ENCODE assay signal across 9 mouse cellular contexts in genomic region chr3:94902747-94903146, GRCm38 (mm10). TPM values are rescaled to one million over a fixed set of nuclear protein-coding genes. Genes with fewer than 3 reads are reported as not detected.
DNase-seq lines count a peak whose midpoint lies in the region; ATAC-seq and TF ChIP-seq lines count a peak whose summit lies in the region.
"Had no signal": no experiment of that assay in that cellular context is flagged by ENCODE, and none has a peak within 500 bp of the region (broad histone marks: within the 10 kb centered on the region; RNA-seq: fewer than 3 reads in every experiment).

No protein-coding gene starts in this region.

- intact Hi-C loops in gastrocnemius, adult 2 months (cut with DNase I): loop anchor here (5.0 to 10.0 kb wide), 2 partner anchors 285 to 538 kb away; partner anchors contain the start of gene C2cd4d
- intact Hi-C loops in heart, postnatal 14 days (cut with DNase I): loop anchor here (2.0 to 10.0 kb wide), 2 partner anchors 288 to 536 kb away; no protein-coding TSS in a partner anchor

- no peaks in the 10 kb centered on the region for H3K4me1 ChIP-seq in small intestine, adult 2 months (ENCODE audit: control insufficient read depth, insufficient read depth, insufficient read length, low read length)
- H3K4me1 ChIP-seq: stomach, embryonic 15.5 days had no signal

- TF ChIP-seq CTCF in gastrocnemius, adult 2 months (IDR thresholded peaks at IDR 0.05): peak; percentile 77
- TF ChIP-seq CTCF in small intestine, adult 2 months (IDR thresholded peaks at IDR 0.05; ENCODE audit: extremely low read depth, insufficient read length, insufficient replicate concordance, low read depth, low read length): 0 out of 2 replicates have a peak, but pooled peaks have one; percentile 12

- peak; percentile 84 for ATAC-seq in megakaryocyte, adult 5-6 weeks (ENCODE audit: poor library complexity, severe bottlenecking)

- H3K27ac ChIP-seq in gastrocnemius, adult 2 months: no peak overlapping the region
- H3K27ac ChIP-seq in small intestine, adult 2 months (ENCODE audit: insufficient read depth, low read depth, low read length): no peak overlapping the region
- H3K27ac ChIP-seq: stomach, embryonic 15.5 days had no signal

- DNase-seq in gastrocnemius, adult 2 months: peak; percentile 72
- DNase-seq in gastrocnemius, adult 8-10 months (ENCODE audit: low spot score in 2 of 2): no peak
- DNase-seq in MEL-GATA-1-ER (ENCODE audit: extremely low read depth, low read depth): peak; percentile 77
- DNase-seq in cerebellum, postnatal 36 days: peak; percentile 50 to 62
- peak; percentile 61 to 79 for DNase-seq in heart, postnatal 14 days
- peak; percentile 68 to 75 for DNase-seq in layer of hippocampus, postnatal 10 days (ENCODE audit: low spot score in 2 of 2)

- no peaks in the 10 kb centered on the region for H3K27me3 ChIP-seq in small intestine, adult 2 months (ENCODE audit: control insufficient read depth, insufficient read depth, low read length)
- H3K27me3 ChIP-seq: stomach, embryonic 15.5 days had no signal

- H3K4me3 ChIP-seq in gastrocnemius, adult 2 months: no peak overlapping the region
- no peak overlapping the region for H3K4me3 ChIP-seq in small intestine, adult 2 months (ENCODE audit: low read depth, low read length)
- H3K4me3 ChIP-seq: stomach, embryonic 15.5 days had no signal

- H3K36me3 ChIP-seq in small intestine, adult 2 months (ENCODE audit: control insufficient read depth, insufficient read depth, low read length): no peaks in the 10 kb centered on the region
- H3K36me3 ChIP-seq: stomach, embryonic 15.5 days had no signal

- no peak for TF ChIP-seq POLR2A in small intestine, adult 2 months (IDR thresholded peaks at IDR 0.05; ENCODE audit: low read depth, low read length)

- WGBS in small intestine, adult 2 months: 24% methylated on average over 7 of the region's 7 CpGs

RNA-seq across cellular contexts. Expression of gene Psmb4, which starts 16.0 kb away (rescaled TPM):
- total RNA-seq in gastrocnemius, adult 2 months (2021): 100 to 1,000 TPM; 176 to 198 TPM
- total RNA-seq in gastrocnemius, adult 8-10 months (2022): 100 to 1,000 TPM; 206 to 227 (median 221) TPM
- total RNA-seq in heart, postnatal 14 days (2021): 100 to 1,000 TPM; 217 to 251 TPM
- total RNA-seq in layer of hippocampus, postnatal 10 days (2021): 100 to 1,000 TPM; 289 to 312 TPM
- total RNA-seq in megakaryocyte, adult 5-6 weeks (2015): 344 and 379 TPM in 2 replicates
- total RNA-seq in megakaryocyte, adult 5-6 weeks (2017): 179 and 223 TPM in 2 replicates
- 98.8 and 173 TPM in 2 replicates for polyA plus RNA-seq in small intestine, adult 2 months (2012; rRNA removed)

RNA-seq across cellular contexts. Expression of gene Selenbp1, which starts 30.1 kb away (rescaled TPM):
- total RNA-seq in gastrocnemius, adult 2 months (2021): 10 to 100 TPM; 10.1 to 28.6 TPM
- total RNA-seq in gastrocnemius, adult 8-10 months (2022): 10 to 100 TPM; 10.2 to 21.5 (median 17.0) TPM
- total RNA-seq in heart, postnatal 14 days (2021): 10 to 100 TPM; 63.8 to 84.9 TPM
- 1 to 10 TPM; 4.8 to 5.2 TPM for total RNA-seq in layer of hippocampus, postnatal 10 days (2021)
- total RNA-seq in megakaryocyte, adult 5-6 weeks (2015): 22.8 and 26.8 TPM in 2 replicates
- 25.2 and 27.9 TPM in 2 replicates for total RNA-seq in megakaryocyte, adult 5-6 weeks (2017)
- 30.5 and 50.4 TPM in 2 replicates for polyA plus RNA-seq in small intestine, adult 2 months (2012; rRNA removed)

RNA-seq across cellular contexts. Expression of gene Rfx5, which starts 51.1 kb away (rescaled TPM):
- total RNA-seq in gastrocnemius, adult 2 months (2021): 1 to 10 TPM; 4.7 to 5.2 TPM
- total RNA-seq in gastrocnemius, adult 8-10 months (2022): 1 to 10 TPM; 4.5 to 8.4 (median 6.1) TPM
- total RNA-seq in heart, postnatal 14 days (2021): 1 to 10 TPM; 8.2 to 8.4 TPM
- total RNA-seq in layer of hippocampus, postnatal 10 days (2021): 10 to 100 TPM; 20.1 to 21.3 TPM
- total RNA-seq in megakaryocyte, adult 5-6 weeks (2015): 7.0 and 9.1 TPM in 2 replicates
- total RNA-seq in megakaryocyte, adult 5-6 weeks (2017): 8.7 and 10.2 TPM in 2 replicates
- polyA plus RNA-seq in small intestine, adult 2 months (2012; rRNA removed): 5.5 and 5.7 TPM in 2 replicates

Comparison
In these comparisons a context has a peak if more than half of its experiments do, and no peak if none do; other contexts are left out.
1. DNase-seq: peak in gastrocnemius, adult 2 months (single experiment), MEL-GATA-1-ER (single experiment), cerebellum, postnatal 36 days (2 of 2), heart, postnatal 14 days (2 of 2) and layer of hippocampus, postnatal 10 days (2 of 2); none in gastrocnemius, adult 8-10 months (0 of 2).